Mouse (Mus musculus) midbrain, embryonic 11.5 days (tissue): ENCODE measurements around the gene Tktl1. TPM values are rescaled to one million over a fixed set of nuclear protein-coding genes. Genes with fewer than 3 reads are reported as not detected.

Source experiments
- ATAC-seq: fragments of 200-750 bp; cut with Nextera tagmentation; 2 replicates; pipeline ENCODE4 v1.8.0; 2017; ENCODE audit warnings: moderate TSS enrichment, moderate library complexity; ENCODE audit not compliant: low FRiP score
- DNase-seq: peaks from one replicate; pipeline ENCODE4 v3.0.0; 2015; ENCODE audit warnings: low spot score; ENCODE audit errors: missing footprints
- H3K27ac ChIP-seq: fragments of 300-500 bp; sonication (generic); 2 replicates; pipeline ENCODE4 v1.5.1; 2014; ENCODE audit warnings: low read depth, low read length
- H3K27me3 ChIP-seq: fragments of 300-500 bp; sonication (generic); 2 replicates; pipeline ENCODE4 v1.6.1; 2014; ENCODE audit warnings: mild to moderate bottlenecking, low read length, moderate library complexity, mixed read lengths; ENCODE audit not compliant: control insufficient read depth, insufficient read depth
- H3K36me3 ChIP-seq: fragments of 300-500 bp; sonication (generic); 2 replicates; pipeline ENCODE4 v1.6.1; 2014; ENCODE audit warnings: mild to moderate bottlenecking, low read length, moderate library complexity, mixed read lengths; ENCODE audit not compliant: control insufficient read depth, insufficient read depth
- H3K4me1 ChIP-seq: fragments of 300-500 bp; sonication (generic); 2 replicates; pipeline ENCODE4 v1.6.1; 2014; ENCODE audit warnings: low read length; ENCODE audit not compliant: control insufficient read depth, insufficient read depth
- H3K4me2 ChIP-seq: fragments of 300-500 bp; sonication (generic); 2 replicates; pipeline ENCODE4 v1.6.1; 2014; ENCODE audit warnings: mild to moderate bottlenecking, moderate library complexity
- H3K4me3 ChIP-seq: fragments of 300-500 bp; sonication (generic); 2 replicates; pipeline ENCODE4 v1.5.1; 2014; ENCODE audit warnings: low read depth, low read length
- H3K9ac ChIP-seq: fragments of 300-500 bp; sonication (generic); 2 replicates; pipeline ENCODE4 v1.6.1; 2014; ENCODE audit warnings: low read length
- H3K9me3 ChIP-seq: fragments of 300-500 bp; sonication (generic); 2 replicates; pipeline ENCODE4 v1.6.1; 2016; ENCODE audit warnings: low read length; ENCODE audit not compliant: control insufficient read depth
- WGBS: fragments of 180-500 bp; shearing (Covaris S2); extraction: QIAGEN DNeasy Blood & Tissue Kit; methylation state at CpG from one replicate; pipeline ENCODE4 v1.1.7; 2014; 5-methylcytosine and 5-hydroxymethylcytosine counted together
- polyA plus RNA-seq: library from polyadenylated mRNA; unstranded; fragments of >200 nt; fragmentation: Nextera tagmentation; extraction: Ambion mirVana; gene quantifications from 2 replicates; pipeline ENCODE4 v1.2.1, GENCODE M21; 2014

Gene Tktl1
- polyA plus RNA-seq, 1 experiment from 2014 or later, result not detected

DNA sequence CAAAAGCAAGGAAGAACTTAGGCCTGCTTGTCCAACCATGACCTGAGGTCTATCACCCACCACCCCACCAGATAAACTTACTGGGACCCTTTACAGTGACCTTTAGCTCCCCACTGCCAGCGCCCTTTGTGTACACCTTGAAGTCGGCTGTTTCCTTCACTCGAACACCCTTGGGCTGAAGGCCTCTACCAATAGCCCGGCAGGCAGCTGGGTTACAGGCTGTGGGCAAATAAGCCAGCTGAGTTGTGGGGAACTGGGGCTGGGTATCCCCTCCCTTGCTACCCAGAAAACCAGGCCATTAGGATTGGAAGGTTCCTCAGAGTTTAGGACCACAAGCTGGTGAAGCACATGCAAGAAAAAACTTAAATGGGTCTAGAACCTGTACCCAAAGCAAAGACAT lies 63.3 kb downstream of the Tktl1 start:
- Histone ChIP-seq H3K9me3 (no peaks in the 10 kb centered on the region), H3K27me3 (no peaks in the 10 kb centered on the region), H3K9ac (no peak overlapping the region), H3K4me2 (no peak overlapping the region), H3K4me3 (no peak overlapping the region), H3K27ac (no peak overlapping the region), H3K36me3 (peaks cover 13% of the 10 kb centered on the region), H3K4me1 (0 out of 2 replicates have a peak, but pooled peaks cover 3% of the 10 kb centered on the region)
- peak; percentile 56 for DNase-seq
- ATAC-seq, result no peak
- WGBS, result 80% methylated on average over 4 of the region's 4 CpGs

DNA sequence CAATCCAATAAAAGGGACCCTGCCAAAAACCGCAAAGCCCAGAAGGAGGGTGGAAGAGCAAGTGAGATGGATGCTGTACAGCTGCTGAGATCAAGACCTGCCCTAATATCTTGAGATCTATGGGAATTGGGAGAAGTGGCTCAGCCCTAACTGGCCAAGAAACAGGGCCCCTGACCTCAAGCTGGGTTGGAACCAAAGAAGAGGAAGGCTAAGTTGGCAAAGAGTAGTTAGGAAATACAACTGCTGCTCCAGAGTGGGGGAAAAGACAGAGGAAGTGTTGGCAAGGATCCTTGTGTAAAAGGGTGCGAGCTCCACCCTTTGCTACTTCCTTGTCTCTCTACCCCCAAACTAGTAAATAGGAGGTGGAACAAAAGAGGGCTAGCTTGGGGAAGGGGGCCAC lies 66.3 kb downstream of the Tktl1 start:
- H3K36me3 ChIP-seq, result peaks cover 10% of the 10 kb centered on the region; the same call in 1 of the 2 replicates

DNA sequence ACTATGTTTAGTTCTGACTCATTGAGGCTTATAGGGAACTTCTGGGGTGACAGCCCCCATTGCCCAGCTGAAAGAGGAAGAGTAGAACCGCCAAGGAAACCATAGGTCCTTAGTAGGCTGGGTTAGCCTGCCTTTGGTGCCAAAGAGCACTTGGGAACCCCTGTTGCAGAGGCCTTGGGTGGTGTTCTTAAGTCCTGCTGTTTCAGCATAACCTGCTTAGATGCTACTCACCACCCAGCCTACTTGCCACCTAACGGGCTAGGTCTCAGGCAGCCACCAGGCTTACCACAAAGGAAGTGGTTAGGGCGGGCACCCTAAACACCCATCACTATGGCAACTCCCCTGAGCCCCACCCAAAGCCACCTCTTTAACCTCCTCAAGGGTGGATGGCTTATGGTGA lies 66.7 kb downstream of the Tktl1 start:
- WGBS, result 69% methylated on average over 3 of the region's 3 CpGs
- Histone ChIP-seq H3K27me3 (no peaks in the 10 kb centered on the region), H3K4me3 (peak overlapping the region; percentile 56), H3K9ac (peak overlapping the region; percentile 9), H3K36me3 (peaks cover 10% of the 10 kb centered on the region; the same call in 1 of the 2 replicates), H3K4me1 (0 out of 2 replicates have a peak, but pooled peaks cover 3% of the 10 kb centered on the region), H3K4me2 (peak overlapping the region; percentile 71), H3K27ac (no peak overlapping the region), H3K9me3 (no peaks in the 10 kb centered on the region)
- ATAC-seq, result no peak
- DNase-seq, result peak; percentile 83

More for the DNA sequence above, 66.3 kb downstream of the Tktl1 start:
- Histone ChIP-seq H3K27ac (no peak overlapping the region), H3K4me2 (peak overlapping the region; percentile 71), H3K4me3 (peak overlapping the region; percentile 56), H3K4me1 (0 out of 2 replicates have a peak, but pooled peaks cover 3% of the 10 kb centered on the region), H3K9ac (peak overlapping the region; percentile 9; the same call in 1 of the 2 replicates), H3K27me3 (no peaks in the 10 kb centered on the region), H3K9me3 (no peaks in the 10 kb centered on the region)
- DNase-seq, result no peak
- no peak for ATAC-seq
- 88% methylated on average over 2 of the region's 2 CpGs for WGBS

DNA sequence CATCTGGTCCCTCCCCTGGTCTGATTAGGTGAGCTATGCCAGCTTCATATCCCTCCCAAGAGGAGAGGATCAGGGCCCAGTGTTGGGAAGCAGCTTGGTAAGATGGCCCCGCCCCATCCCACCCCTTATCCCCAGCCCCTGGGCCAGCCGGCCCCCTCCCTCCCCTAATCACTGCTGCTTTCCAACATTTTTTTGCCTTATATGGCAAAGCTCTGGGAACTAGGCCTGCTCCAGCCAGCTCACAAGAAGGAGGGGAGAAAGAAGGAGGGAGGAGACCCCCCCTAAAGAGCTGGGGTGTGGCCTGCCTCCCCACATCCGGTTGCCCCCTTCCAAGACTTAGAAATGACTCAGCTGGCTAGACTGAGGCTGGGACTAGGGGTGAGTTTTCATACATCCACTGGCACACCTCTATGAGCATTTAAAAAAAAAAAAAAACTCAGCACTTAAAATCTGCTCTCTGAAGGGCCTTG lies 67.6 kb downstream of the Tktl1 start:
- no peaks in the 10 kb centered on the region for H3K9me3 ChIP-seq
- DNase-seq (no peak), ATAC-seq (peak; percentile 43)
- peak overlapping the region; percentile 71 for H3K4me2 ChIP-seq
- H3K36me3 ChIP-seq, result peaks cover 10% of the 10 kb centered on the region; the same call in 1 of the 2 replicates
- H3K9ac ChIP-seq, result peak overlapping the region; percentile 73
- H3K27me3 ChIP-seq, result no peaks in the 10 kb centered on the region
- 27% methylated on average over 2 of the region's 3 CpGs for WGBS
- peak overlapping the region; percentile 56 for H3K4me3 ChIP-seq
- no peak overlapping the region; the same call in 1 of the 2 replicates for H3K27ac ChIP-seq
- 0 out of 2 replicates have a peak, but pooled peaks cover 3% of the 10 kb centered on the region for H3K4me1 ChIP-seq

DNA sequence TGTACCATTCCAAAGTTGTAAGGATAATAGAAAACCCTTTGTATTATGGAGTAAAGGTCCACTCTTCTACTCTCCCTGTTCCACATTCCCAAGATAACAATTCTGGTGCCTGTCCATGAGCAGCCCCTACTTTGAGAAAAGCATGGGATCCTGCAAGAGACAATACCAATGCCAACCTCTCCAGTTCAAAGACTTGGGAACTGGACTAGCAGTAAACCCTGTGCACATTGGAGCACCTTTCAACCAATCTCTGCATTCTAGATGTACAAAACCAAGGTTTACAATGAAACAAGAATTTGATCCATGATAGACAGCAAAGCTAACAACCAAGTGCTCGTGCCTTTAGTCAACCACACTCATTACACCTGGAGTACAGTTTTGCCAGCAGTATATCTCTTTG lies 68.0 kb downstream of the Tktl1 start:
- Histone ChIP-seq H3K27ac (no peak overlapping the region), H3K27me3 (no peaks in the 10 kb centered on the region), H3K4me3 (peak overlapping the region; percentile 56), H3K36me3 (peaks cover 10% of the 10 kb centered on the region; the same call in 1 of the 2 replicates), H3K4me2 (peak overlapping the region; percentile 71), H3K9me3 (no peaks in the 10 kb centered on the region), H3K4me1 (0 out of 2 replicates have a peak, but pooled peaks cover 3% of the 10 kb centered on the region), H3K9ac (peak overlapping the region; percentile 73)
- 28% methylated on average over 1 of the region's 1 CpGs for WGBS
- DNase-seq (peak; percentile 83), ATAC-seq (no peak)

DNA sequence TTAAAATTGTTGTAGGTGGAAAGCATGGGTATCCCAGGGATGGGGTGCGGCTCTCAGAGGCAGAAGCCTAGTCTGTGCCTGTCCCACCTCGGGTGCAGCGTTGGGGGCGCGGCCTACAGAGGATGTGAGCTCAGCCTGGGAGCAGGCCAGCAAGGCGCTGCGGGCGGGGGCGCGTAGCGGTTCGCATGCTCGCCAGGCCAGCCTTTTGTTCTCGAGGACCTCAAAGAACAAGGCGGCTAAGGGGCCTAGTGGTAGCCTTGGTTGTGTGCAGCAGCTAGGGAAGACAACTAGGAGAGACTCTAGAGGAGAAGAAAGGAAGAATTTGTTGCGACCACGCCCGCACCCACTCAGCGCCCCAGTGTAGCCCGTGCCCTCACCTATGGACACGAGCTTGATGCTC lies 68.6 kb downstream of the Tktl1 start:
- H3K4me3 ChIP-seq, result peak overlapping the region; percentile 56

DNA sequence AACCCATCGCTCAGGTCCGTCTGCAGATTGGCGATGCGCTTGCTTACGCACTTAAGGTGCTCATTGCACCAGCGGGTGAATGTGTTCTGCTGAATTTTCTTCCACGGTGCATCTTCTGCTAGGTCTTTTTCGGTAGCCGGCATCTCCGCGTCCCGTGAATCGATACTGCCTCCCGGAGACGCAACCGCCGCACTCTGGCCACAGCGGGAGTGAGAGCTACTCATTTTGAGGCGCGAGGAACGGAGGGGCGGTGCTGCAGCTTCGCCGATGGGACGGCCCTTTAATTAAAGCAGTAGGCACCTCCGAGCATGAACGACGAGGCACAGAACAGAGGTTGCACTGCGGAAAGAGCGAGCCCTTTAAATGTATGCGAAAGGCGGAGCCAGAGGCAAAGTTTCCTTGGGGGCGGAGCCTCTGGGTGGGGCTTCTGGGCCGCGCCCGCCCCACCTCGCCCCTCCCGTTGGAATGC lies 69.2 kb downstream of the Tktl1 start:
- ATAC-seq (peak; percentile 90), DNase-seq (peak; percentile 95)
- H3K4me1 ChIP-seq, result 0 out of 2 replicates have a peak, but pooled peaks cover 3% of the 10 kb centered on the region

More for the DNA sequence above, 68.6 kb downstream of the Tktl1 start:
- peak; percentile 94 for DNase-seq
- H3K36me3 ChIP-seq, result peaks cover 10% of the 10 kb centered on the region; the same call in 1 of the 2 replicates
- H3K9ac ChIP-seq, result peak overlapping the region; percentile 73
- 0 out of 2 replicates have a peak, but pooled peaks cover 3% of the 10 kb centered on the region for H3K4me1 ChIP-seq
- H3K27me3 ChIP-seq, result no peaks in the 10 kb centered on the region
- peak overlapping the region; percentile 82; the same call in 1 of the 2 replicates for H3K27ac ChIP-seq
- WGBS, result 20% methylated on average over 21 of the region's 21 CpGs
- peak; percentile 58 for ATAC-seq
- peak overlapping the region; percentile 71 for H3K4me2 ChIP-seq
- H3K9me3 ChIP-seq, result no peaks in the 10 kb centered on the region

DNA sequence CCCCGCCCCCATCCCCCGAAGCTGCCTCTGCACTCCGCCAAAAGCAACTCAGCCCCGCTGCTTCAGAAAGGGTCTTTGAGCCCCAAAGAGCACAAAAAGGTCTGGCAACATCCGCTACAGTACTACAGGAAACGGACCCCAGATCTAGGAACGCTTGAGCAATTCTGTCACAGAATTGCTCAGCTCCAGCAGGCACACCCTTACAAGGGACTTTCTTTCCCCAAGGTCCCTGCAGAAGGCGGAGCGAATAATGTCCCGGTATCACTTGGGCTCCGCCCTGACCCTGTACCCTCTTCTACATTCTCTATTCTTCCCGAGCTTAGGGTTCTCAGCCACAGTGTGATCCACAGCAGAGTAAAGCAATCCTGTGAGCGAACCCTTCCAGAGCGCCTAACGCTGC lies 69.6 kb downstream of the Tktl1 start:
- H3K4me3 ChIP-seq, result peak overlapping the region; percentile 56
- H3K4me2 ChIP-seq, result peak overlapping the region; percentile 42
- no peak overlapping the region for H3K27ac ChIP-seq
- H3K4me1 ChIP-seq, result 0 out of 2 replicates have a peak, but pooled peaks cover 3% of the 10 kb centered on the region
- peak overlapping the region; percentile 49 for H3K9ac ChIP-seq
- H3K9me3 ChIP-seq, result no peaks in the 10 kb centered on the region
- ATAC-seq, result peak; percentile 25; the same call in 1 of the 2 replicates
- WGBS, result 27% methylated on average over 13 of the region's 15 CpGs
- DNase-seq, result no peak
- no peaks in the 10 kb centered on the region for H3K27me3 ChIP-seq
- peaks cover 5% of the 10 kb centered on the region; the same call in 1 of the 2 replicates for H3K36me3 ChIP-seq

More for the DNA sequence above, 69.2 kb downstream of the Tktl1 start:
- no peaks in the 10 kb centered on the region for H3K9me3 ChIP-seq
- 21% methylated on average over 32 of the region's 38 CpGs for WGBS
- H3K9ac ChIP-seq, result peak overlapping the region; percentile 73
- H3K36me3 ChIP-seq, result peaks cover 6% of the 10 kb centered on the region; the same call in 1 of the 2 replicates
- peak overlapping the region; percentile 56 for H3K4me3 ChIP-seq
- H3K4me2 ChIP-seq, result peak overlapping the region; percentile 71
- H3K27ac ChIP-seq, result peak overlapping the region; percentile 82; the same call in 1 of the 2 replicates
- no peaks in the 10 kb centered on the region for H3K27me3 ChIP-seq

DNA sequence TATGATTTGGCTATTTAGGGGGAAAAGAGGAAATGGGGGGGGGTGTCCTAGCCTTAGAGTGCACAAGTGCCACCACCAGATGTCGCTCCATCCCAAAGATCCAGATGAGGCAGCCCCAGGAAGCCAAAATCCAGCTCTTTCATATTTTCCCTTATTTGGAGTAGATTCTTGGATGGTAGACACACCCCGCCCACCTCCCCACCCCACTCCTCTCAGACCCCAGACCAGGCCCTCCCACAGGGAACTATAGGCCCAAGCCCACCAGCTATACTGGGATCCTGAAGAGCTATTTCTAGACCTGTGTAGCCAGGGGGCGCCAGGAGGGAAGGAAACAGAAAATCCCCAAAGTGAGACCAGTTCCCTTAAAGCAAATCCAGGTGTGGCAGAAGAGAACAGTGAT lies 71.6 kb downstream of the Tktl1 start:
- no peak for ATAC-seq
- H3K27ac ChIP-seq, result no peak overlapping the region
- no peak overlapping the region for H3K4me3 ChIP-seq

More for the DNA sequence above, 71.6 kb downstream of the Tktl1 start:
- H3K36me3 ChIP-seq, result no peaks in the 10 kb centered on the region
- no peaks in the 10 kb centered on the region for H3K9me3 ChIP-seq
- DNase-seq, result peak; percentile 94
- H3K9ac ChIP-seq, result no peak overlapping the region
- WGBS, result 3% methylated on average over 3 of the region's 3 CpGs
- no peaks in the 10 kb centered on the region for H3K27me3 ChIP-seq
- 0 out of 2 replicates have a peak, but pooled peaks cover 3% of the 10 kb centered on the region for H3K4me1 ChIP-seq
- no peak overlapping the region for H3K4me2 ChIP-seq
